Mouse (Mus musculus) lung, postnatal 0 days (tissue): Measurements from ENCODE around the gene Mcur1. TPM values are rescaled to one million over a fixed set of nuclear protein-coding genes. Genes with fewer than 3 reads are reported as not detected.

ENCODE experiments used
- ATAC-seq: fragments of 200-750 bp; cut with Nextera tagmentation; 2 replicates; pipeline ENCODE4 v1.8.0; 2017; ENCODE audit warnings: moderate library complexity
- DNase-seq: peaks from one replicate; pipeline ENCODE4 v3.0.0-alpha.2; 2016; ENCODE audit warnings: low spot score
- H3K27ac ChIP-seq: fragments of 300-500 bp; sonication (generic); 2 replicates; pipeline ENCODE4 v1.5.1; 2014; ENCODE audit warnings: antibody characterized with exemption, mild to moderate bottlenecking, low read length, mixed read lengths
- H3K27me3 ChIP-seq: fragments of 300-500 bp; sonication (generic); replicated peaks from 2 replicates; pipeline ENCODE4 v1.6.1; 2014; ENCODE audit warnings: low read length, mixed read lengths; ENCODE audit not compliant: insufficient read depth
- H3K36me3 ChIP-seq: fragments of 300-500 bp; sonication (generic); 2 replicates; pipeline ENCODE4 v1.6.1; 2014; ENCODE audit warnings: low read length, mixed read lengths; ENCODE audit not compliant: insufficient read depth
- H3K4me1 ChIP-seq: fragments of 300-500 bp; sonication (generic); 2 replicates; pipeline ENCODE4 v1.6.1; 2014; ENCODE audit warnings: antibody characterized with exemption, low read depth, low read length, mixed read lengths; ENCODE audit not compliant: insufficient read depth
- H3K4me2 ChIP-seq: fragments of 300-500 bp; sonication (generic); replicated peaks from 2 replicates; pipeline ENCODE4 v1.6.1; 2014; ENCODE audit warnings: low read depth, mild to moderate bottlenecking, low read length, moderate library complexity, mixed read lengths
- H3K4me3 ChIP-seq: fragments of 300-500 bp; sonication (generic); 2 replicates; pipeline ENCODE4 v1.5.1; 2014; ENCODE audit warnings: low read depth, low read length
- H3K9ac ChIP-seq: fragments of 300-500 bp; sonication (generic); replicated peaks from 2 replicates; pipeline ENCODE4 v1.6.1; 2014; ENCODE audit warnings: low read depth, mild to moderate bottlenecking
- H3K9me3 ChIP-seq: fragments of 300-500 bp; sonication (generic); 2 replicates; pipeline ENCODE4 v1.6.1; 2016; ENCODE audit warnings: low read length, mixed read lengths
- CTCF ChIP-seq: IDR thresholded peaks from 2 replicates; pipeline ENCODE4 v1.5.1; 2016; ENCODE audit warnings: antibody characterized with exemption, mild to moderate bottlenecking
- EP300 ChIP-seq: IDR thresholded peaks from 2 replicates; pipeline ENCODE4 v1.6.1; 2016; ENCODE audit warnings: antibody characterized with exemption, mild to moderate bottlenecking, control low read depth
- WGBS: fragments of 180-500 bp; shearing (Covaris S2); extraction: QIAGEN DNeasy Blood & Tissue Kit; methylation state at CpG from one replicate; pipeline ENCODE4 v1.1.7; 2014; 5-methylcytosine and 5-hydroxymethylcytosine counted together
- polyA plus RNA-seq: library from polyadenylated mRNA; unstranded; fragments of >200 nt; fragmentation: Nextera tagmentation; extraction: Ambion mirVana; gene quantifications from 2 replicates; pipeline ENCODE4 v1.2.1, GENCODE M21; 2015

Mcur1 gene
- polyA plus RNA-seq, 1 experiment from 2014 or later, result 20.0 TPM

- no peaks in the 10 kb centered on the region for H3K36me3 ChIP-seq
- H3K27me3 ChIP-seq, result no peaks in the 10 kb centered on the region
- WGBS, result 40% methylated on average over 8 of the region's 8 CpGs
- H3K4me3 ChIP-seq, result no peak overlapping the region
- no peaks in the 10 kb centered on the region for H3K9me3 ChIP-seq
- no peaks in the 10 kb centered on the region for H3K4me1 ChIP-seq
- H3K9ac ChIP-seq, result no peak overlapping the region
- DNase-seq (peak; percentile 53), ATAC-seq (peak; percentile 68)
- no peak for TF ChIP-seq EP300
- no peak for TF ChIP-seq CTCF
- no peak overlapping the region for H3K27ac ChIP-seq
- peak overlapping the region; percentile 29 for H3K4me2 ChIP-seq
These were observed 32.7 kb upstream of the Mcur1 start for GRCm38 (mm10) chr13:43592681-43593068.

GRCm38 (mm10) chr13:43591828-43592680 is 32.1 kb upstream of the Mcur1 start:
- peak; percentile 33; the same call in 1 of the 2 replicates for ATAC-seq

GRCm38 (mm10) chr13:43587844-43588840 is 28.2 kb upstream of the Mcur1 start:
- Histone ChIP-seq H3K36me3 (no peaks in the 10 kb centered on the region), H3K9ac (no peak overlapping the region), H3K27ac (no peak overlapping the region), H3K27me3 (no peaks in the 10 kb centered on the region), H3K4me1 (0 out of 2 replicates have a peak, but pooled peaks cover under 1% of the 10 kb centered on the region), H3K4me3 (no peak overlapping the region), H3K9me3 (no peaks in the 10 kb centered on the region), H3K4me2 (no peak overlapping the region)
- peak; percentile 24 for DNase-seq
- WGBS, result 75% methylated on average over 14 of the region's 14 CpGs
- ATAC-seq, result no peak
- TF ChIP-seq EP300 (no peak), CTCF (no peak)

More at GRCm38 (mm10) chr13:43591828-43592680, 32.1 kb upstream of the Mcur1 start:
- Histone ChIP-seq H3K36me3 (no peaks in the 10 kb centered on the region), H3K9me3 (no peaks in the 10 kb centered on the region), H3K4me1 (no peaks in the 10 kb centered on the region), H3K27me3 (no peaks in the 10 kb centered on the region), H3K4me2 (peak overlapping the region; percentile 29), H3K27ac (no peak overlapping the region), H3K4me3 (no peak overlapping the region), H3K9ac (no peak overlapping the region)
- DNase-seq, result no peak
- WGBS, result 64% methylated on average over 28 of the region's 28 CpGs
- TF ChIP-seq EP300 (no peak), CTCF (no peak)

GRCm38 (mm10) chr13:43586966-43587365 is 27.0 kb upstream of the Mcur1 start:
- Histone ChIP-seq H3K4me3 (no peak overlapping the region), H3K9ac (no peak overlapping the region), H3K9me3 (no peaks in the 10 kb centered on the region), H3K27ac (no peak overlapping the region), H3K36me3 (no peaks in the 10 kb centered on the region), H3K4me2 (no peak overlapping the region), H3K27me3 (no peaks in the 10 kb centered on the region), H3K4me1 (0 out of 2 replicates have a peak, but pooled peaks cover 3% of the 10 kb centered on the region)
- 89% methylated on average over 3 of the region's 3 CpGs for WGBS
- TF ChIP-seq EP300 (no peak), CTCF (no peak)
- no peak for ATAC-seq
- DNase-seq, result no peak

GRCm38 (mm10) chr13:43585335-43585734 is 25.3 kb upstream of the Mcur1 start:
- no peaks in the 10 kb centered on the region for H3K36me3 ChIP-seq
- WGBS, result 70% methylated on average over 2 of the region's 2 CpGs
- H3K4me2 ChIP-seq, result no peak overlapping the region
- no peak overlapping the region for H3K4me3 ChIP-seq
- H3K27ac ChIP-seq, result no peak overlapping the region
- no peak overlapping the region for H3K9ac ChIP-seq
- no peak for TF ChIP-seq EP300
- no peak for TF ChIP-seq CTCF
- 0 out of 2 replicates have a peak, but pooled peaks cover 3% of the 10 kb centered on the region for H3K4me1 ChIP-seq
- H3K9me3 ChIP-seq, result no peaks in the 10 kb centered on the region
- no peaks in the 10 kb centered on the region for H3K27me3 ChIP-seq
- DNase-seq (no peak), ATAC-seq (no peak)

GRCm38 (mm10) chr13:43583504-43583903 is 23.5 kb upstream of the Mcur1 start:
- Histone ChIP-seq H3K9ac (no peak overlapping the region), H3K9me3 (no peaks in the 10 kb centered on the region), H3K27ac (no peak overlapping the region), H3K27me3 (no peaks in the 10 kb centered on the region), H3K4me3 (no peak overlapping the region), H3K4me1 (0 out of 2 replicates have a peak, but pooled peaks cover 3% of the 10 kb centered on the region), H3K4me2 (no peak overlapping the region), H3K36me3 (no peaks in the 10 kb centered on the region)
- no peak for ATAC-seq
- WGBS, result 50% methylated on average over 8 of the region's 8 CpGs
- no peak for DNase-seq
- TF ChIP-seq EP300 (no peak), CTCF (no peak)
